Mouse (Mus musculus): Measurements from ENCODE around the gene Rnf5. TPM values are rescaled to one million over a fixed set of nuclear protein-coding genes. Genes with fewer than 3 reads are reported as not detected.
A peak's percentile ranks its signal among the peaks of the same experiment; 100 is the strongest.

Rnf5 gene
- polyA plus RNA-seq, 1 experiment: 171 TPM

- WGBS: 92% methylated on average over 8 of the region's 8 CpGs
- no peak for DNase-seq (ENCODE audit: low read depth, low spot score)
These were observed 7.6 kb upstream of the Rnf5 start for GRCm38 (mm10) chr17:34611050-34611449.

DNA sequence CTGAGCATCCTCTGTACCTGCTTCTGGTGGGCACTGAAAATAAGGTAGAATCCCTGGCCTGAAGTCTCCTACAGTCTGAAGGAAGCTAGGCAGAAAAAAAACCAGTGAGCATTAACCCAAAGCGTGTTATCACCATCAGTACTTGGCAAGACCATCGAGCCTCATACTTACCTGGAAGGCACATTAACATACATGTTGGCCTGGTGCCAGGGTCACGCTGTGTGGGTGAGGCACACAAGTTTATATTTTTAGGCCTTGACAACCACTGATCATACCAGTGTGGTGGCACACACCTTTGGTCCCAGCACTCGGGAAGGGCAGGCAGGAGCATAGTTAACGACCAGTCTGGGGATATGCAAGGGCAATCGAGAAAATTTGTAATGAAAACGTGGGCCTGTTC, 4.5 kb upstream of the Rnf5 start:
- DNase-seq (ENCODE audit: low read depth, low spot score): no peak
- whole genome bisulfite sequencing: 26% methylated on average over 7 of the region's 7 CpGs

DNA sequence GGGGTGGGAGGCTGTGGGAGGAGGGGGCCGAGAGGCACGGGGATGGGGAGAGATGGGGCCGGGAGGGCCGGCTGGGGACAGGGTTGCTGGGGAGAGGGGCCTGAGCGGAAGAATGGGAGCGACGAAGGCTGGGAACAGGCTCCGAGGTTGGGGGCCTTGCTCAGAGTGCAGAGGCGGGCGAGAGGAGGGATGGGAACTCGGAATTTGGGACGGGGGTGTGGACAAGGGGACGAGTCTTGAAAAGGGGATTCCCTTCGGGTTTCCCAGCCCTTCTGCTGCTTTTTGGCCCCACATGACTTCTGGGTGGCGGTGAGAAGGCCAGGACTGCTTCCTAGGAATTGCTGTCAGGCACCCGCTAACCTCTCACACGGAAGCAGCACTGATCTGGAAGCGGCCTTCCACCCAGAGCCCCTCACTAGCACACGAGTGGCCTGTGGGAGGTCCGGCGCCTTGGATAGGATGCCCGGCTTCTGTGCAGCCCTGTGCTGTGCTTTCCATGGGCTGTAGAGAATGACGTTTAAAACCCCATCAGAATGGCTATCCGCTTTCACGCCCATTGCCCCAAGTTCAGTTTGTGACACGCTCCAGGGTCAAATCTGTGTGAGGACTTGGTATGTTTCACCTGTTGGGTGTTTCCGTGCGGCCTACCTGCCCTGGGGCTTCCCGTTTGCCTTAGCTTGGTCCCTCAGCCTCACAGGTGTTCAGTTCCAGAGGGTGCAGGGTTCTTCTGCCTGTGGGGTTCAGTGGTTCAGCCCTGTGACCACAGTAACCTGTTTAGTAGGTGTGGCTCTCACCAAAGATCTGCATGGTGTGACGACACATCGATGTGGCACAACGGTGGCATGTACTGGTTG, 2.9 kb upstream of the Rnf5 start:
- WGBS: 4% methylated on average over 32 of the region's 32 CpGs

DNA sequence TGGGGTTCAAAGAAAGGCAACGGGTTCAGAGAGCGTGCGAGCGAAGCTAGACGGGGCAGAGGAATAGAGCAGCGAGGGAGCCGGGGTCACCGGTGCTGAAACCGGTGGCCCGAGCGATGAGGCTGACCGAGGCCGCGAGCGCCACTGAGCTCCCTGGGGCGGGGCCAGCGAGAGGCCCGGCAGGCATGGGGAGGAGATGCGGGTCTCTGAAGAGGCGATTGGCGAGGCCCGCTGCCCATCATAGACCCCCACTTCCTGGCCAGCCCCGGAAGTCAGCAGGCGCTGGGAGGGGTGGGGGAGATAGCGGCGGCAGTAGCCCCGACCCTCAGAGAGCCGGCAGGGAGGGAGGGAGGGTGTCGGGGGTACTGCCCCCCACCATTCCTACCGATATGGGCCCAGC, 2.1 kb upstream of the Rnf5 start:
- under 1% methylated on average over 30 of the region's 30 CpGs for WGBS

More for the DNA sequence above, 2.9 kb upstream of the Rnf5 start:
- no peak for DNase-seq (ENCODE audit: low read depth, low spot score)

GRCm38 (mm10) chr17:34604511-34605237, 1.2 kb upstream of the Rnf5 start:
- WGBS: 7% methylated on average over 24 of the region's 24 CpGs
- no peak for DNase-seq (ENCODE audit: low read depth, low spot score)

More for the DNA sequence above, 2.1 kb upstream of the Rnf5 start:
- DNase-seq (ENCODE audit: low read depth, low spot score): no peak

GRCm38 (mm10) chr17:34604061-34604508, 595 bp upstream of the Rnf5 start, which contains the start of gene Agpat1:
Gene Agpat1 (plus strand): TSS chr17:34604262.
- DNase-seq (ENCODE audit: low read depth, low spot score): peak; percentile 98
- WGBS: under 1% methylated on average over 35 of the region's 35 CpGs

- DNase-seq (ENCODE audit: low read depth, low spot score): no peak
- WGBS: 73% methylated on average over 12 of the region's 12 CpGs
These were observed 1.7 kb downstream of the Rnf5 start for GRCm38 (mm10) chr17:34601796-34602195.

DNA sequence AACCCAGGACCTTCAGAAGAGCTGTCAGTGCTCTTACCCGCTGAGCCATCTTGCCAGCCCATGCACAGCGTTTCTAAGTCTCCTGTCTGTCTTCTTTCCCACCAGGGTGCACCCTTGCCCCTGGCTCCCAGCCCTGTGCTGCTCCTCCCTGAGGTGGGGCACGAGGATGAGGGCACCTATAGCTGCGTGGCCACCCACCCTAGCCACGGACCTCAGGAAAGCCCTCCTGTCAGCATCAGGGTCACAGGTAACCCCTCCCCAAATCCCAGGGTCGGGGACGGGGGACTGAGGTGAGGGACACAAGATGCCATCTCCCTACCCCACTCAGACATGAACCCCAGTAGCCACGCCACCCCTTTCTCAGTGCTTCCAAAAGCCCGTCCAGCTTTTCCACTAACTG, 3.6 kb downstream of the Rnf5 start:
- no peak for DNase-seq (ENCODE audit: low read depth, low spot score)
- WGBS: 63% methylated on average over 9 of the region's 9 CpGs

GRCm38 (mm10) chr17:34597566-34598095, 5.9 kb downstream of the Rnf5 start, which contains the start of gene Ager:
Gene Ager (plus strand): TSS chr17:34597862.
- 21% methylated on average over 6 of the region's 6 CpGs for WGBS
- DNase-seq (ENCODE audit: low read depth, low spot score): no peak

- 64% methylated on average over 8 of the region's 8 CpGs for WGBS
- DNase-seq (ENCODE audit: low read depth, low spot score): no peak
These were observed 7.4 kb downstream of the Rnf5 start for GRCm38 (mm10) chr17:34596098-34596497.

GRCm38 (mm10) chr17:34593752-34594525, 9.6 kb downstream of the Rnf5 start:
- DNase-seq (ENCODE audit: low read depth, low spot score): no peak
- 41% methylated on average over 34 of the region's 34 CpGs for WGBS

DNA sequence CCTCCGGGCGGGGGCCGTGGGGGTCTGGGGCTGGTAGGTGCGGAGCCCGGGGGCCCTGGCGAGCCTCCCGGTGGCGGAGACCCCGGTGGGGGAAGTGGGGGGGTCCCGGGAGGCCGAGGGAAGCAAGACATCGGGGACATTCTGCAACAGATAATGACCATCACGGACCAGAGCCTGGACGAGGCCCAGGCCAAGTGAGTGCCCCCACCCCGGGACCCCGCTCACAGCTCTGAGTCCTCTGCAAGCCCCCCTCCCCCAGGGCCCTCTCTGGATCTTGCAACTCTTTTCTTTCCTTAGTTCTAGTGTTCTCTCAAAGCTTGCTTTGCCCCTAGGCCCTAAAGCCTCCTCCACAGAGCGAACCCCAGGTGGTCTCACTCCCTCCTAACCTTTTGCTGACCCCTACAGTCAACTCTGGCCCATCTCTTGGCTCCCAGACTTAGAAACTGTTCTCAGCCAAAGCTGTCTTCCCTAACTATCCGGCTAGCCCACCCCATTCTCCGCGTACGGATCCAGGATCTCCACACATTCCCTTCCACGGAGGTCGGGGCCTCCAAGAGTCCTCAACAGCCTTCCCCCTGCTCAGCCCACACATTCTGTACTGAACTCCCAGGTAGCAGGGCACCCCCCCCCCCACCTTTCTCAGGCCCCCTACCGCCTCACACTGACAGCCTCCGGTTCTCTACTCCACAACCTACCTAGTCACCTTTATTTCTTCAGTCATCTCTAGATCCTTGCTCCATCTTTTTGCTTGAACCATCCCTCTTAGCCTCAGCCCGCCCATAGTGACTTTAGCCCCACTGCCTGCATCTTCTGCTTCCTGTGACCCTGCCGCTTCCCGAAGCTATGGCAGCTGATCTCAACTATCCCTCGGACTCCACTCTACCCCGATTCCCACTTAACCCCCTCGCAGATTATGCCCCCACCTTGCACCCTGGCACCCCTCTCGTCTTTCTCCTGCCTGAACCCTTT, 10.6 kb downstream of the Rnf5 start:
- WGBS: 1% methylated on average over 32 of the region's 32 CpGs
- DNase-seq (ENCODE audit: low read depth, low spot score): no peak

DNA sequence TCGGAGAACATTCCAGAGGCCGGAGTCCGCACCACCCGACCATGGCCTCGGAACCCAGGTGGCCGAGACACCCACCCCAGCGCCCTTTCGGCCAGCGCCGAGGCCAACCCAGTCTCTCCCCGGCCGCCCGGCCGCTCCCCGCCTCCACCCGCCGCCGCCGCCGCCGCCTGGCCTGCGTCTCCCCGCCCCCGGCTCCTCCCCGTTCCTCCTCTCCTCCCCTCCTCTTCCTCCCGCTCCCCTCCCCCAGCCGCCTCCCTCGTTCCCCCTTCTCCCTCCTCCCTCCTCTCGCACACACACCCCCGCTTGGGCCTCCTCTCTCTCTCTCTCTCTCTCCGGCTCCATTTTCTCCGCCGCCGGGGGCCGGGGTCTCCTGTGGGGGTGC, 11.5 kb downstream of the Rnf5 start:
- under 1% methylated on average over 31 of the region's 35 CpGs for WGBS
- no peak for DNase-seq (ENCODE audit: low read depth, low spot score)

DNA sequence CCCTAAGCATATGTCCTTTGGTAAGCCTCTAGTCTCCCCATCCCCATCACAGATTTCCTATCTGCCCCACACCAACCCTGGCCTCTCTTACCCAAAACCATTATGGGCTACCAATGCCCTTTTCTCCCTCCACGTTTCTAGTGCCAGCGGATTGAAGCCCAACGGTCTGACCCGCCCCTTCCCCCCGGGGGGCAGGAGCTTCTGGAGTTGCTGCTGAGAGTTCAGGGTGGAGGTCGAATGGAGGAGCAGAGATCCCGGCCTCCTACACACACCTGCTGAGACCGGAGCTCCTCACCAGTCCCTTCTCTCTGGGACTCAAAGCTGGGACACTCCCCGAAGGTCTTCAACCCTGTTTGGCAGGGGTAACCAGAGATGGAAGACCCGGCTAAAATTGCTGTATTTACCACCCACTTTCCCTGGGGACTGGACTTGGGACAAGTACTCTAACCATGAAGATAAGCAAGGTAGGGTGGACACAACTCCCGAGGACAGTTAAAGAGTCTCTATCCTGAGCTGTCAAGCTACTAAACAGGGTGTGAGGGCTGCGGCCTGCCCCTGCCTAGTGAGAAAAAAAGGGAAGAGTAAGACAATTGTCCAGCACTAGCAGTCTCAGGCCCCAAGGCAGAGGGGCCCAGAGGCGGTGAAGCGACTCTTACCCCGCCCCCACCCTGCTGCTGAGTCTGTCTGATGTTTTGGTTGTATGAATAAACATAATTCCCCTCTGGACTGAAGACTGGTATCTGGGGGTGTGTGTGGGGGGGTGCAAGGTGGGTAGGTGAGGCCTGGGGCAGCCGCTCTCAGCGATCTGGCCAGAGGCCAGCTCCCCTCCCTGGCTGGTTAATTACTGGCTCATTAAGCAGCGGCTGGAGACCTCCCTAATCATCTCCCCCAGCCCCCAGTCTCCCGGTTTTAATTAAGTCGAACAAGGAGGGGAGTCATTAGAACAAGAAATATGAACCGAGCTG, 12.2 kb downstream of the Rnf5 start, which contains the start of gene Pbx2:
Gene Pbx2, plus strand, starts transcription at position 238 of the 965 bp plus-strand sequence.
- DNase-seq (ENCODE audit: low read depth, low spot score): no peak
- 14% methylated on average over 21 of the region's 21 CpGs for WGBS

DNA sequence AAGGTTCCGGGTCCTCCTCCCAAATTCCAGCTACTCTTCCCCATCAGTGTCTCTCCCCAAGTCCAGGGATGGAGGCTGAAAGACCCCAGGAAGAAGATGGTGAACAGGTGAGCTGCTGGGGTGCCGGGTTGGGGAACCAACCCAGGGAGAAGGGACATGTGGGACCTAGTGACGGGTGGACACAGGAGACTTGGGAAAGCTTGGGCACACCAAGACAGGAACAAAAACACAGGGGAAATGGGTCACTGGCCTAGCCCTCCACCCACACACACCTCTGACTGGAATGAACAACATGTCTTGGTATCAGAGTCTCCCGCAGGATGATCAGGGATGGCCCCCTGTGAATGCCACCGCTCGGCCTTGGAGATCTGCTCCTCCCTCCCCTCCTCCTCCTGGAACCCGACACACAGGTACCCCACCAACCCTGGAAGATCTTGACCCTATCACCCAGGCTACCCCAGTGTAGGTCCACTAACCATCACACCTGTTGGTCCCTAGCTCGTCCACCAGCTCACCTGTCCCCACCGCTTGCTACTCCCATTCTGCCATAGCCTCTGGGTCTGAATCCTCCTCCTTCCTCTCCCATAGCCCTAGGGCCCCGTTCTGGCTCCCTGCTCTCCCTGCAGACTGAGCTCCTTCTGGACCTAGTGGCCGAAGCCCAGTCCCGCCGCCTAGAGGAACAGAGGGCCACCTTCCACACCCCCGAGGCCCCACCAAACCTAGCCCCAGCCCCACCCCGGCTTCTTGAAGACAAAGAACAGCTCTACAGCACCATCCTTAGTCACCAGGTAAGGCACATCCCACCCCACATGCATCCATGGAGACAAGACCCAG, 13.1 kb downstream of the Rnf5 start:
- no peak for DNase-seq (ENCODE audit: low read depth, low spot score)
- WGBS: 70% methylated on average over 15 of the region's 15 CpGs

DNA sequence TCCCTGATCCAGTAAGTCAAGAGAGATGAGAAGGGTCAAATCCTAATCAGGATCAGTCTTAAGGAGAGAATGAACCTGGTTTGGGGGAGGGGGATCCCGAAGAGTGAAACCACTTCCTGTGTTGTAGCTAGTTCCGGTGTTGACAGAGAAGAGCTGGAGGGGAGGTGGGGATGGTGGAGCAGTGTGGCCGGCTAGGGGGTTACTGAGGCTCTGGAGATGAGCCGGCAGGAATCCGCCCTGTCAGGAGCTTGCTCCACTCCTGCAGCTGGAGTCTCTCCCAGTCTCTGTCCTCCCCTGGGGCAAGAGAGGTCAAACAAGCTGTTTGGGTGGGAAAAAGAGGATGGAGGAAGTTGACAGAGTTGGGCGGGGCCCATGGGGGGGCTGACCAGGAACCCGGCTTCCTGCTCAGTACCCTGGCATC, 13.8 kb downstream of the Rnf5 start, which contains the start of gene Gpsm3:
Gene Gpsm3, plus strand, starts transcription at position 126 of the 421 bp plus-strand sequence.
- DNase-seq (ENCODE audit: low read depth, low spot score): no peak
- WGBS: 15% methylated on average over 7 of the region's 7 CpGs
